Mouse (Mus musculus): Measurements from ENCODE around the gene Prok2.

DNA sequence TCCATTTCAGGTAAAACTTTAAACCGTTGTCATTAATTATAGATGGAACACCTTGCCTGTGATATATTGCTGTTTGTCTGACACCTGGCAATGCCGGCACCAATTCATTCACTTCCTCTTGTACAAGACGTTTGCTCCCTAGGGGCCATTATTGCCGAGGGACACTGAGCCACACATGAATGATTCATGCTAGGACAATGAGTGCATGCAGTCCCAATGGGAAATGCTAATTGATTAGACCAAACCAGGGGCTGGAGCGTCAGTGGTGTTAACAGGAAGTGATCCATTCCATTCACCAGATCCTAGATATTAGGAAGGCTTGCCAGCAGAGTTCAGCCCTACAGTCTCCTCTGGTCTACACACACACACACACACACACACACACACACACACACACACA lies 42.3 kb upstream of the Prok2 start:
- no peak for TF ChIP-seq POLR2A (IDR thresholded peaks at IDR 0.05; ENCODE audit: borderline replicate concordance, extremely low read depth, low read depth, low read length)
- no peak for TF ChIP-seq CTCF (IDR thresholded peaks at IDR 0.05; ENCODE audit: insufficient read depth, low read length)
